In genomic region chr13:6189133-6189532, GRCm38 (mm10) we compare ENCODE assay signal across 24 mouse cellular contexts.
DNase-seq lines count a peak whose midpoint lies in the region; ATAC-seq and TF ChIP-seq lines count a peak whose summit lies in the region.
"Had no signal": no experiment of that assay in that cellular context is flagged by ENCODE, and none has a peak within 500 bp of the region (broad histone marks: within the 10 kb centered on the region; RNA-seq: fewer than 3 reads in every experiment).

No protein-coding gene starts in this region.

- no peak overlapping the region for H3K4me3 ChIP-seq in forebrain, embryonic 15.5 days
- no peak overlapping the region for H3K4me3 ChIP-seq in forebrain, embryonic 12.5 days (replicated peaks)
- no peak overlapping the region for H3K4me3 ChIP-seq in hindbrain, embryonic 13.5 days
- no peak overlapping the region for H3K4me3 ChIP-seq in hindbrain, embryonic 10.5 days
- H3K4me3 ChIP-seq in lung, embryonic 14.5 days (ENCODE audit: low read depth, low read length): no peak overlapping the region
- H3K4me3 ChIP-seq: heart, embryonic 13.5 days; intestine, embryonic 15.5 days; limb, embryonic 12.5 days; liver, embryonic 15.5 days; neural tube, embryonic 13.5 days had no signal

- H3K4me1 ChIP-seq in forebrain, embryonic 15.5 days: peaks cover 15% of the 10 kb centered on the region
- peaks cover 9% of the 10 kb centered on the region for H3K4me1 ChIP-seq in forebrain, embryonic 12.5 days
- peaks cover 8% of the 10 kb centered on the region for H3K4me1 ChIP-seq in hindbrain, embryonic 13.5 days (replicated peaks)
- H3K4me1 ChIP-seq in hindbrain, embryonic 10.5 days (replicated peaks): peaks cover 14% of the 10 kb centered on the region
- 0 out of 2 replicates have a peak, but pooled peaks cover 4% of the 10 kb centered on the region for H3K4me1 ChIP-seq in lung, embryonic 14.5 days (ENCODE audit: insufficient read depth)
- H3K4me1 ChIP-seq: liver, embryonic 15.5 days had no signal

- H3K27ac ChIP-seq in forebrain, embryonic 15.5 days (replicated peaks): peak overlapping the region; percentile 23; the same call in 1 of the 2 replicates
- H3K27ac ChIP-seq in forebrain, embryonic 12.5 days: no peak overlapping the region
- peak overlapping the region; percentile 20; the same call in 1 of the 2 replicates for H3K27ac ChIP-seq in hindbrain, embryonic 13.5 days
- H3K27ac ChIP-seq in hindbrain, embryonic 10.5 days: no peak overlapping the region
- H3K27ac ChIP-seq in lung, embryonic 14.5 days (ENCODE audit: low read depth): peak overlapping the region; percentile 16; the same call in 1 of the 2 replicates
- H3K27ac ChIP-seq: heart, embryonic 13.5 days; intestine, embryonic 15.5 days; kidney, postnatal 0 days; limb, embryonic 12.5 days; liver, embryonic 15.5 days; macrophage; neural tube, embryonic 13.5 days had no signal

- ATAC-seq in forebrain, embryonic 15.5 days (replicated peaks): no peak
- no peak for ATAC-seq in forebrain, embryonic 12.5 days (ENCODE audit: low FRiP score)
- ATAC-seq in hindbrain, embryonic 13.5 days (ENCODE audit: low FRiP score): no peak
- ATAC-seq in lung, embryonic 14.5 days (ENCODE audit: insufficient read depth): peak; percentile 23; the same call in 1 of the 2 replicates
- ATAC-seq: activated CD4-positive, CD25-positive, alpha-beta regulatory T cell, adult 4 months; intestine, embryonic 15.5 days had no signal

- 69% methylated on average over 3 of the region's 3 CpGs for WGBS in forebrain, embryonic 15.5 days
- 78% methylated on average over 3 of the region's 3 CpGs for WGBS in forebrain, embryonic 12.5 days
- 74% methylated on average over 3 of the region's 3 CpGs for WGBS in hindbrain, embryonic 13.5 days
- 72% methylated on average over 3 of the region's 3 CpGs for WGBS in hindbrain, embryonic 10.5 days
- 68% methylated on average over 3 of the region's 3 CpGs for WGBS in lung, embryonic 14.5 days

- H3K27me3 ChIP-seq in forebrain, embryonic 15.5 days: no peaks in the 10 kb centered on the region
- H3K27me3 ChIP-seq in forebrain, embryonic 12.5 days: no peaks in the 10 kb centered on the region
- no peaks in the 10 kb centered on the region for H3K27me3 ChIP-seq in hindbrain, embryonic 13.5 days
- H3K27me3 ChIP-seq in hindbrain, embryonic 10.5 days (ENCODE audit: insufficient read depth, poor library complexity, severe bottlenecking): no peaks in the 10 kb centered on the region
- H3K27me3 ChIP-seq in lung, embryonic 14.5 days (ENCODE audit: insufficient read depth, low read length): no peaks in the 10 kb centered on the region
- H3K27me3 ChIP-seq: CH12.LX; heart, embryonic 13.5 days; intestine, embryonic 15.5 days; liver, embryonic 15.5 days; neural tube, embryonic 13.5 days had no signal

- no peaks in the 10 kb centered on the region for H3K36me3 ChIP-seq in forebrain, embryonic 15.5 days
- H3K36me3 ChIP-seq in forebrain, embryonic 12.5 days (replicated peaks): no peaks in the 10 kb centered on the region
- no peaks in the 10 kb centered on the region for H3K36me3 ChIP-seq in hindbrain, embryonic 13.5 days
- H3K36me3 ChIP-seq in hindbrain, embryonic 10.5 days: no peaks in the 10 kb centered on the region
- no peaks in the 10 kb centered on the region for H3K36me3 ChIP-seq in lung, embryonic 14.5 days (ENCODE audit: insufficient read depth)
- H3K36me3 ChIP-seq: heart, embryonic 13.5 days; intestine, embryonic 15.5 days; limb, embryonic 12.5 days; liver, embryonic 15.5 days; neural tube, embryonic 13.5 days had no signal

- DNase-seq in hindbrain, embryonic 10.5 days (ENCODE audit: low spot score): no peak
- DNase-seq in lung, embryonic 14.5 days: no peak
- no peak for DNase-seq in lung, postnatal 4 days
- peak; percentile 22 for DNase-seq in brain, adult 2 months (ENCODE audit: low read depth, low spot score)
- no peak for DNase-seq in adrenal gland, adult (ENCODE audit: inconsistent age in 2 of 2, low spot score in 1 of 2)
- DNase-seq: adrenal gland, adult 8-10 months; cerebellum, adult 9-10 months; cerebellum, postnatal 36 days; heart, postnatal 10 days; kidney, adult 8-10 months; kidney, postnatal 4 days; right cerebral cortex, postnatal 4 days had no signal

- H3K9me3 ChIP-seq in forebrain, embryonic 15.5 days: no peaks in the 10 kb centered on the region
- H3K9me3 ChIP-seq in forebrain, embryonic 12.5 days: no peaks in the 10 kb centered on the region
- no peaks in the 10 kb centered on the region for H3K9me3 ChIP-seq in hindbrain, embryonic 13.5 days
- no peaks in the 10 kb centered on the region for H3K9me3 ChIP-seq in hindbrain, embryonic 10.5 days
- H3K9me3 ChIP-seq in lung, embryonic 14.5 days (ENCODE audit: low read depth, low read length): no peaks in the 10 kb centered on the region
- H3K9me3 ChIP-seq: heart, embryonic 13.5 days; intestine, embryonic 15.5 days; liver, embryonic 15.5 days; neural tube, embryonic 13.5 days had no signal

- no peak for TF ChIP-seq CTCF in lung, embryonic 14.5 days (IDR thresholded peaks at IDR 0.05; ENCODE audit: low read depth)

- no peak overlapping the region for H3K4me2 ChIP-seq in forebrain, embryonic 15.5 days (replicated peaks)
- no peak overlapping the region for H3K4me2 ChIP-seq in forebrain, embryonic 12.5 days
- H3K4me2 ChIP-seq in hindbrain, embryonic 13.5 days: no peak overlapping the region
- H3K4me2 ChIP-seq in lung, embryonic 14.5 days: no peak overlapping the region
- H3K4me2 ChIP-seq: heart, embryonic 13.5 days; intestine, embryonic 15.5 days; limb, embryonic 12.5 days; liver, embryonic 15.5 days; neural tube, embryonic 13.5 days had no signal

- H3K9ac ChIP-seq in forebrain, embryonic 15.5 days (replicated peaks): no peak overlapping the region
- H3K9ac ChIP-seq in forebrain, embryonic 12.5 days: no peak overlapping the region
- no peak overlapping the region for H3K9ac ChIP-seq in hindbrain, embryonic 13.5 days
- H3K9ac ChIP-seq in lung, embryonic 14.5 days: no peak overlapping the region
- H3K9ac ChIP-seq: heart, embryonic 13.5 days; intestine, embryonic 15.5 days; limb, embryonic 12.5 days; liver, embryonic 15.5 days; neural tube, embryonic 13.5 days had no signal

Comparison
In these comparisons a context has a peak if more than half of its experiments do, and no peak if none do; other contexts are left out.
1. H3K27ac ChIP-seq: peak in forebrain, embryonic 15.5 days (single experiment), hindbrain, embryonic 13.5 days (single experiment) and lung, embryonic 14.5 days (single experiment); none in forebrain, embryonic 12.5 days (single experiment) and hindbrain, embryonic 10.5 days (single experiment).